Mouse (Mus musculus): ENCODE measurements around the gene Gm5105. TPM values are rescaled to one million over a fixed set of nuclear protein-coding genes. Genes with fewer than 3 reads are reported as not detected.

Gm5105 gene
- polyA plus RNA-seq, 1 experiment from 2014 or later = 0.12 TPM

- Histone ChIP-seq H3K4me3 (no peak overlapping the region), H3K9me3 (no peaks in the 10 kb centered on the region), H3K9ac (no peak overlapping the region), H3K27ac (no peak overlapping the region), H3K4me1 (no peaks in the 10 kb centered on the region), H3K27me3 (replicated peaks) (no peaks in the 10 kb centered on the region), H3K36me3 (replicated peaks) (no peaks in the 10 kb centered on the region), H3K4me2 (no peak overlapping the region)
- ATAC-seq (replicated peaks) = no peak
- WGBS = 75% methylated on average over 7 of the region's 7 CpGs
Measured at GRCm38 (mm10) chr3:138043316-138043715, 23.9 kb downstream of the Gm5105 start.

- Histone ChIP-seq H3K4me3 (no peak overlapping the region), H3K27ac (no peak overlapping the region), H3K27me3 (replicated peaks) (no peaks in the 10 kb centered on the region), H3K36me3 (replicated peaks) (no peaks in the 10 kb centered on the region), H3K4me2 (no peak overlapping the region), H3K4me1 (no peaks in the 10 kb centered on the region), H3K9ac (no peak overlapping the region), H3K9me3 (no peaks in the 10 kb centered on the region)
- ATAC-seq (replicated peaks) = 0 out of 2 replicates have a peak, but pooled peaks have one; percentile 27
- 58% methylated on average over 3 of the region's 3 CpGs for WGBS
Measured at GRCm38 (mm10) chr3:138041591-138042301, 25.4 kb downstream of the Gm5105 start.

GRCm38 (mm10) chr3:138040938-138041337, 26.2 kb downstream of the Gm5105 start:
- Histone ChIP-seq H3K9me3 (no peaks in the 10 kb centered on the region), H3K9ac (no peak overlapping the region), H3K4me1 (no peaks in the 10 kb centered on the region), H3K4me2 (no peak overlapping the region), H3K36me3 (replicated peaks) (no peaks in the 10 kb centered on the region), H3K27ac (no peak overlapping the region), H3K27me3 (replicated peaks) (no peaks in the 10 kb centered on the region), H3K4me3 (no peak overlapping the region)
- no peak for ATAC-seq (replicated peaks)
- WGBS = 74% methylated on average over 2 of the region's 2 CpGs

- Histone ChIP-seq H3K9me3 (no peaks in the 10 kb centered on the region), H3K27ac (no peak overlapping the region), H3K4me3 (no peak overlapping the region), H3K4me1 (no peaks in the 10 kb centered on the region), H3K4me2 (no peak overlapping the region), H3K27me3 (replicated peaks) (no peaks in the 10 kb centered on the region), H3K9ac (no peak overlapping the region), H3K36me3 (replicated peaks) (no peaks in the 10 kb centered on the region)
- ATAC-seq (replicated peaks) = no peak
- whole genome bisulfite sequencing = 88% methylated on average over 6 of the region's 6 CpGs
Measured at GRCm38 (mm10) chr3:138033986-138034385, 33.2 kb downstream of the Gm5105 start.

- no peak for ATAC-seq (replicated peaks)
- no peaks in the 10 kb centered on the region for H3K27me3 ChIP-seq (replicated peaks)
- WGBS = 88% methylated on average over 6 of the region's 6 CpGs
- H3K9me3 ChIP-seq = no peaks in the 10 kb centered on the region
- H3K4me3 ChIP-seq = no peak overlapping the region
- no peak overlapping the region for H3K9ac ChIP-seq
- no peak overlapping the region for H3K27ac ChIP-seq
- no peak overlapping the region for H3K4me2 ChIP-seq
- H3K4me1 ChIP-seq = no peaks in the 10 kb centered on the region
- H3K36me3 ChIP-seq (replicated peaks) = no peaks in the 10 kb centered on the region
Measured at GRCm38 (mm10) chr3:138030563-138030962, 36.6 kb downstream of the Gm5105 start.

- Histone ChIP-seq H3K27me3 (replicated peaks) (no peaks in the 10 kb centered on the region), H3K4me3 (no peak overlapping the region), H3K4me2 (no peak overlapping the region), H3K9me3 (no peaks in the 10 kb centered on the region), H3K4me1 (no peaks in the 10 kb centered on the region), H3K36me3 (replicated peaks) (no peaks in the 10 kb centered on the region), H3K27ac (no peak overlapping the region), H3K9ac (no peak overlapping the region)
- no peak for ATAC-seq (replicated peaks)
- WGBS = 90% methylated on average over 5 of the region's 5 CpGs
Measured at GRCm38 (mm10) chr3:138029351-138029750, 37.8 kb downstream of the Gm5105 start.

- ATAC-seq (replicated peaks) = no peak
- Histone ChIP-seq H3K4me3 (no peak overlapping the region), H3K9ac (no peak overlapping the region), H3K4me2 (no peak overlapping the region), H3K27me3 (replicated peaks) (no peaks in the 10 kb centered on the region), H3K36me3 (replicated peaks) (no peaks in the 10 kb centered on the region), H3K9me3 (no peaks in the 10 kb centered on the region), H3K27ac (no peak overlapping the region), H3K4me1 (no peaks in the 10 kb centered on the region)
- WGBS = 77% methylated on average over 5 of the region's 5 CpGs
Measured at GRCm38 (mm10) chr3:138027575-138028362, 39.4 kb downstream of the Gm5105 start.

GRCm38 (mm10) chr3:138026286-138026685, 40.9 kb downstream of the Gm5105 start:
- WGBS = 89% methylated on average over 10 of the region's 10 CpGs
- Histone ChIP-seq H3K4me2 (no peak overlapping the region), H3K27me3 (replicated peaks) (no peaks in the 10 kb centered on the region), H3K4me1 (no peaks in the 10 kb centered on the region), H3K9me3 (no peaks in the 10 kb centered on the region), H3K9ac (no peak overlapping the region), H3K36me3 (replicated peaks) (no peaks in the 10 kb centered on the region), H3K27ac (no peak overlapping the region), H3K4me3 (no peak overlapping the region)
- ATAC-seq (replicated peaks) = no peak

- WGBS = 81% methylated on average over 4 of the region's 4 CpGs
- H3K9ac ChIP-seq = no peak overlapping the region
- ATAC-seq (replicated peaks) = no peak
- no peaks in the 10 kb centered on the region for H3K36me3 ChIP-seq (replicated peaks)
- H3K4me2 ChIP-seq = no peak overlapping the region
- H3K4me1 ChIP-seq = no peaks in the 10 kb centered on the region
- H3K27me3 ChIP-seq (replicated peaks) = no peaks in the 10 kb centered on the region
- no peak overlapping the region for H3K4me3 ChIP-seq
- no peak overlapping the region for H3K27ac ChIP-seq
- H3K9me3 ChIP-seq = no peaks in the 10 kb centered on the region; the same call in 1 of the 2 replicates
Measured at GRCm38 (mm10) chr3:138022651-138023050, 44.5 kb downstream of the Gm5105 start.

GRCm38 (mm10) chr3:138022003-138022402, 45.2 kb downstream of the Gm5105 start:
- WGBS = 76% methylated on average over 4 of the region's 4 CpGs
- no peak overlapping the region for H3K4me3 ChIP-seq
- H3K4me2 ChIP-seq = no peak overlapping the region
- no peaks in the 10 kb centered on the region for H3K27me3 ChIP-seq (replicated peaks)
- no peak for ATAC-seq (replicated peaks)
- no peaks in the 10 kb centered on the region for H3K4me1 ChIP-seq
- no peak overlapping the region for H3K27ac ChIP-seq
- H3K9me3 ChIP-seq = no peaks in the 10 kb centered on the region; the same call in 1 of the 2 replicates
- H3K36me3 ChIP-seq (replicated peaks) = no peaks in the 10 kb centered on the region
- no peak overlapping the region for H3K9ac ChIP-seq

GRCm38 (mm10) chr3:138016810-138017209, 50.4 kb downstream of the Gm5105 start:
- Histone ChIP-seq H3K27me3 (replicated peaks) (no peaks in the 10 kb centered on the region), H3K27ac (peak overlapping the region; percentile 53), H3K36me3 (replicated peaks) (no peaks in the 10 kb centered on the region), H3K9me3 (no peaks in the 10 kb centered on the region; the same call in 1 of the 2 replicates), H3K9ac (no peak overlapping the region), H3K4me1 (peaks cover 3% of the 10 kb centered on the region; the same call in 1 of the 2 replicates), H3K4me2 (peak overlapping the region; percentile 31; the same call in 1 of the 2 replicates), H3K4me3 (peak overlapping the region; percentile 19)
- 52% methylated on average over 12 of the region's 12 CpGs for WGBS
- ATAC-seq (replicated peaks) = peak; percentile 52

- Histone ChIP-seq H3K9ac (no peak overlapping the region), H3K4me1 (peaks cover 3% of the 10 kb centered on the region; the same call in 1 of the 2 replicates), H3K27ac (no peak overlapping the region), H3K9me3 (no peaks in the 10 kb centered on the region; the same call in 1 of the 2 replicates), H3K4me2 (no peak overlapping the region), H3K36me3 (replicated peaks) (no peaks in the 10 kb centered on the region), H3K4me3 (no peak overlapping the region), H3K27me3 (replicated peaks) (no peaks in the 10 kb centered on the region)
- WGBS = 90% methylated on average over 2 of the region's 2 CpGs
- ATAC-seq (replicated peaks) = no peak
Measured at GRCm38 (mm10) chr3:138014725-138015124, 52.5 kb downstream of the Gm5105 start.

Measured in midbrain, embryonic 15.5 days (tissue).